Mouse (Mus musculus) E14TG2a.4 (cell line): ENCODE measurements around the gene Col4a4.

Experiments used
- H3K27me3 ChIP-seq: 2 replicates; pipeline ENCODE4 v1.6.1; 2014; ENCODE audit warnings: low read length, control low read depth; ENCODE audit not compliant: insufficient read depth
- H3K36me3 ChIP-seq: 2 replicates; pipeline ENCODE4 v1.6.1; 2014; ENCODE audit warnings: low read length, control low read depth; ENCODE audit not compliant: insufficient read depth
- H3K4me1 ChIP-seq: replicated peaks from 2 replicates; pipeline ENCODE4 v1.6.1; 2014; ENCODE audit warnings: low read depth, low read length, control low read depth
- H3K4me3 ChIP-seq: replicated peaks from 2 replicates; pipeline ENCODE4 v1.5.1; 2014; ENCODE audit warnings: mild to moderate bottlenecking, low read length
- H3K9me3 ChIP-seq: 2 replicates; pipeline ENCODE4 v1.6.1; 2014; ENCODE audit warnings: low read length, control low read depth
- CTCF ChIP-seq: conservative IDR thresholded peaks from 2 replicates; pipeline ENCODE4 v1.5.1; 2014; ENCODE audit warnings: low read length
- NANOG ChIP-seq: IDR thresholded peaks from 2 replicates; pipeline ENCODE4 v1.6.1; 2014; ENCODE audit warnings: borderline replicate concordance, low read length, mixed read lengths
- POU5F1 ChIP-seq: IDR thresholded peaks from 2 replicates; pipeline ENCODE4 v1.6.1; 2014; ENCODE audit warnings: low read length, borderline replicate concordance

The Col4a4 gene

GRCm38 (mm10) chr1:82443517-82443916 is 143.1 kb downstream of the Col4a4 start:
- H3K27me3 ChIP-seq, result no peaks in the 10 kb centered on the region
- TF ChIP-seq POU5F1, result no peak
- TF ChIP-seq CTCF, result no peak
- no peak for TF ChIP-seq NANOG
- no peaks in the 10 kb centered on the region for H3K36me3 ChIP-seq
- H3K4me3 ChIP-seq, result no peak overlapping the region
- H3K9me3 ChIP-seq, result peaks cover 9% of the 10 kb centered on the region
- H3K4me1 ChIP-seq, result no peaks in the 10 kb centered on the region

GRCm38 (mm10) chr1:82440123-82440522 is 146.5 kb downstream of the Col4a4 start:
- H3K9me3 ChIP-seq, result peaks cover 9% of the 10 kb centered on the region
- H3K27me3 ChIP-seq, result no peaks in the 10 kb centered on the region
- TF ChIP-seq CTCF (no peak), NANOG (no peak), POU5F1 (no peak)
- H3K4me1 ChIP-seq, result no peaks in the 10 kb centered on the region
- no peak overlapping the region for H3K4me3 ChIP-seq
- no peaks in the 10 kb centered on the region for H3K36me3 ChIP-seq

GRCm38 (mm10) chr1:82437273-82437672 is 149.4 kb downstream of the Col4a4 start:
- peaks cover 3% of the 10 kb centered on the region; the same call in 1 of the 2 replicates for H3K4me1 ChIP-seq
- no peaks in the 10 kb centered on the region for H3K27me3 ChIP-seq
- no peak overlapping the region for H3K4me3 ChIP-seq
- H3K9me3 ChIP-seq, result peaks cover 5% of the 10 kb centered on the region; the same call in 1 of the 2 replicates
- H3K36me3 ChIP-seq, result no peaks in the 10 kb centered on the region
- TF ChIP-seq NANOG (no peak), CTCF (no peak), POU5F1 (no peak)

- peaks cover 3% of the 10 kb centered on the region; the same call in 1 of the 2 replicates for H3K4me1 ChIP-seq
- H3K4me3 ChIP-seq, result no peak overlapping the region
- no peaks in the 10 kb centered on the region for H3K27me3 ChIP-seq
- no peaks in the 10 kb centered on the region for H3K36me3 ChIP-seq
- TF ChIP-seq POU5F1 (no peak), NANOG (no peak), CTCF (no peak)
- no peaks in the 10 kb centered on the region for H3K9me3 ChIP-seq
These were observed 153.0 kb downstream of the Col4a4 start for GRCm38 (mm10) chr1:82433649-82434005.

GRCm38 (mm10) chr1:82432919-82433648 is 153.6 kb downstream of the Col4a4 start:
- Histone ChIP-seq H3K9me3 (no peaks in the 10 kb centered on the region), H3K27me3 (no peaks in the 10 kb centered on the region), H3K36me3 (no peaks in the 10 kb centered on the region), H3K4me3 (no peak overlapping the region), H3K4me1 (peaks cover 3% of the 10 kb centered on the region; the same call in 1 of the 2 replicates)
- TF ChIP-seq CTCF (peak; percentile 31), POU5F1 (no peak), NANOG (no peak)

- H3K4me3 ChIP-seq, result no peak overlapping the region
- H3K4me1 ChIP-seq, result peaks cover 3% of the 10 kb centered on the region; the same call in 1 of the 2 replicates
- no peaks in the 10 kb centered on the region for H3K36me3 ChIP-seq
- H3K9me3 ChIP-seq, result no peaks in the 10 kb centered on the region
- no peaks in the 10 kb centered on the region for H3K27me3 ChIP-seq
- no peak for TF ChIP-seq NANOG
- TF ChIP-seq POU5F1, result no peak
- no peak for TF ChIP-seq CTCF
These were observed 157.6 kb downstream of the Col4a4 start for GRCm38 (mm10) chr1:82429061-82429460.

- Histone ChIP-seq H3K9me3 (no peaks in the 10 kb centered on the region), H3K4me3 (no peak overlapping the region), H3K27me3 (no peaks in the 10 kb centered on the region), H3K4me1 (no peaks in the 10 kb centered on the region; the same call in 1 of the 2 replicates), H3K36me3 (no peaks in the 10 kb centered on the region)
- TF ChIP-seq NANOG (no peak), CTCF (no peak), POU5F1 (no peak)
These were observed 158.9 kb downstream of the Col4a4 start for GRCm38 (mm10) chr1:82427729-82428128.

GRCm38 (mm10) chr1:82415641-82416040 is 171.0 kb downstream of the Col4a4 start:
- H3K27me3 ChIP-seq, result no peaks in the 10 kb centered on the region
- no peak for TF ChIP-seq NANOG
- TF ChIP-seq CTCF, result no peak
- TF ChIP-seq POU5F1, result no peak
- H3K9me3 ChIP-seq, result no peaks in the 10 kb centered on the region
- no peaks in the 10 kb centered on the region for H3K36me3 ChIP-seq
- H3K4me1 ChIP-seq, result no peaks in the 10 kb centered on the region
- no peak overlapping the region for H3K4me3 ChIP-seq
